Mouse (Mus musculus) liver, adult 2 months (tissue): ENCODE measurements around the gene Cdkal1.

Experiments used
- CTCF ChIP-seq: fragments of 200-500 bp; IDR thresholded peaks from 2 replicates; pipeline ENCODE4 v1.5.1; 2011; ENCODE audit warnings: low read depth, low read length, control low read depth
- POLR2A ChIP-seq: fragments of 200-500 bp; IDR thresholded peaks from 2 replicates; pipeline ENCODE4 v1.6.1; 2011; ENCODE audit warnings: low read length, control low read depth; ENCODE audit not compliant: insufficient read depth; ENCODE audit errors: extremely low read depth

GRCm38 (mm10) chr13:29364901-29365625, 490.4 kb downstream of the Cdkal1 start:
- TF ChIP-seq CTCF (no peak), POLR2A (no peak)
